9 mouse cellular contexts compared by ENCODE assay signal in the genomic region with DNA sequence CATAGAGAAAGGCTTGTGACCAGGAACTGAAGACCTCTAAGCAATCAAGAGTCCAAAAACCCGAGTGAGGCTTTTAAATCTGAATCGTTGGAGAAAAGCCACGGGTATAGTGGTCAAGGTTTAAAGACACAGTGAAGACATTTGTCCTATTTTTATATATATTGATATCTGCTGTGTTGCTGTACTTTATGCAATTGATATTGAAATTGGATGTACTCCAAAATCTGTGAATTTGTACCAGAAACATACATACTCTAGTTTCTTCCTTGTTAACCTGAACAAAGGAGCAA. TPM values are rescaled to one million over a fixed set of nuclear protein-coding genes. Genes with fewer than 3 reads are reported as not detected.
DNase-seq lines count a peak whose midpoint lies in the region; ATAC-seq and TF ChIP-seq lines count a peak whose summit lies in the region.
"Had no signal": no experiment of that assay in that cellular context is flagged by ENCODE, and none has a peak within 500 bp of the region (broad histone marks: within the 10 kb centered on the region; RNA-seq: fewer than 3 reads in every experiment).

No protein-coding gene starts in this region.

- H3K9ac ChIP-seq in forebrain, embryonic 12.5 days = peak overlapping the region; percentile 78
- peak overlapping the region; percentile 90 for H3K9ac ChIP-seq in liver, embryonic 12.5 days

- H3K27ac ChIP-seq in gastrocnemius, adult 2 months = peak overlapping the region; percentile 94
- no peak overlapping the region for H3K27ac ChIP-seq in forebrain, embryonic 12.5 days
- H3K27ac ChIP-seq in liver, embryonic 12.5 days = peak overlapping the region; percentile 89

- peak overlapping the region; percentile 93 for H3K4me3 ChIP-seq in gastrocnemius, adult 2 months
- H3K4me3 ChIP-seq in forebrain, embryonic 12.5 days (replicated peaks) = peak overlapping the region; percentile 81
- peak overlapping the region; percentile 89 for H3K4me3 ChIP-seq in liver, embryonic 12.5 days

- 10% methylated on average over 3 of the region's 3 CpGs for WGBS in forebrain, embryonic 12.5 days
- 11% methylated on average over 3 of the region's 3 CpGs for WGBS in liver, embryonic 12.5 days (ENCODE audit: insufficient replicate concordance)

- TF ChIP-seq CTCF in gastrocnemius, adult 2 months (IDR thresholded peaks at IDR 0.05) = no peak

- no peaks in the 10 kb centered on the region for H3K27me3 ChIP-seq in forebrain, embryonic 12.5 days
- no peaks in the 10 kb centered on the region for H3K27me3 ChIP-seq in liver, embryonic 12.5 days (replicated peaks)

- intact Hi-C loops in gastrocnemius, adult 2 months (cut with DNase I) = loop anchor here (5.0 kb wide), 1 partner anchor 129 kb away; a partner anchor contains a TSS
- intact Hi-C loops in gastrocnemius, postnatal 14 days (cut with DNase I; ENCODE audit: low total_unique reads) = loop anchor here (5.0 kb wide), 1 partner anchor 44 kb away; no protein-coding TSS in a partner anchor
- intact Hi-C loops in gastrocnemius, postnatal 36 days (cut with DNase I) = loop anchor here (5.0 kb wide), 3 partner anchors 44 to 124 kb away; a partner anchor contains a TSS

- H3K4me1 ChIP-seq in forebrain, embryonic 12.5 days = peaks cover 21% of the 10 kb centered on the region
- H3K4me1 ChIP-seq in liver, embryonic 12.5 days = peaks cover 43% of the 10 kb centered on the region

- H3K9me3 ChIP-seq in forebrain, embryonic 12.5 days = no peaks in the 10 kb centered on the region
- no peaks in the 10 kb centered on the region for H3K9me3 ChIP-seq in liver, embryonic 12.5 days (replicated peaks)

- no peak for DNase-seq in gastrocnemius, adult 2 months
- DNase-seq in gastrocnemius, postnatal 14 days = no peak
- DNase-seq in 3T3-L1 (ENCODE audit: low read depth, low spot score) = peak; percentile 44
- no peak for DNase-seq in frontal cortex, postnatal 25 days (ENCODE audit: low spot score in 2 of 2)
- no peak for DNase-seq in gastrocnemius, postnatal 36 days
- DNase-seq: cerebellum, adult 18-20 months had no signal

- no peaks in the 10 kb centered on the region for H3K36me3 ChIP-seq in forebrain, embryonic 12.5 days (replicated peaks)
- 0 out of 2 replicates have a peak, but pooled peaks cover 2% of the 10 kb centered on the region for H3K36me3 ChIP-seq in liver, embryonic 12.5 days

- H3K4me2 ChIP-seq in forebrain, embryonic 12.5 days = peak overlapping the region; percentile 61
- peak overlapping the region; percentile 72 for H3K4me2 ChIP-seq in liver, embryonic 12.5 days

- no peak for ATAC-seq in forebrain, embryonic 12.5 days (ENCODE audit: low FRiP score)
- no peak for ATAC-seq in liver, embryonic 12.5 days
- ATAC-seq in erythroid progenitor cell, adult 5-6 weeks (replicated peaks; ENCODE audit: low FRiP score, poor library complexity, severe bottlenecking) = no peak

RNA-seq across cellular contexts. Expression of a gene that starts 0.8 kb away (rescaled TPM):
- 10 to 100 TPM; 75.1 to 80.9 TPM for total RNA-seq in gastrocnemius, adult 2 months (2021)
- 10 to 100 TPM; 53.3 to 60.3 TPM for total RNA-seq in gastrocnemius, postnatal 14 days (2021)
- 60.7 and 61.7 TPM in 2 replicates for polyA plus RNA-seq in forebrain, embryonic 12.5 days (2016; fragmentation: Nextera tagmentation; extraction: Ambion mirVana)
- polyA plus RNA-seq in liver, embryonic 12.5 days (2016; fragmentation: Nextera tagmentation; extraction: Ambion mirVana) = 43.4 and 44.1 TPM in 2 replicates
- total RNA-seq in gastrocnemius, postnatal 36 days (2021) = 10 to 100 TPM; 66.5 to 75.1 TPM
- total RNA-seq in erythroid progenitor cell, adult 5-6 weeks (2015; ENCODE audit: low replicate concordance) = 76.7 and 89.7 TPM in 2 replicates
- 53.0 and 61.0 TPM in 2 replicates for total RNA-seq in erythroid progenitor cell, adult 5-6 weeks (2017; ENCODE audit: low replicate concordance)

RNA-seq across cellular contexts. Expression of a gene that starts 0.9 kb away (rescaled TPM):
- total RNA-seq in gastrocnemius, adult 2 months (2021) = 1 to 10 TPM in 1 of 2 experiments, under 1 TPM in 1; 0.77 to 2.0 TPM
- total RNA-seq in gastrocnemius, postnatal 14 days (2021) = under 1 TPM; 0.13 to 0.35 TPM
- 0.22 and 0.27 TPM in 2 replicates for polyA plus RNA-seq in forebrain, embryonic 12.5 days (2016; fragmentation: Nextera tagmentation; extraction: Ambion mirVana)
- polyA plus RNA-seq in liver, embryonic 12.5 days (2016; fragmentation: Nextera tagmentation; extraction: Ambion mirVana) = 0.07 and 0.17 TPM in 2 replicates
- under 1 TPM; 0.48 to 0.67 TPM for total RNA-seq in gastrocnemius, postnatal 36 days (2021)
- not detected in 2 replicates for total RNA-seq in erythroid progenitor cell, adult 5-6 weeks (2015; ENCODE audit: low replicate concordance)
- 0.90 TPM in 1 of 2 replicates, not detected in the other for total RNA-seq in erythroid progenitor cell, adult 5-6 weeks (2017; ENCODE audit: low replicate concordance)
